Mouse (Mus musculus): Measurements from ENCODE around the gene Donson.

The Donson gene

GRCm38 (mm10) chr16:91639636-91640035 lies 48.9 kb downstream of the Donson start:
- no peak for DNase-seq

GRCm38 (mm10) chr16:91639161-91639560 lies 49.4 kb downstream of the Donson start:
- no peak for DNase-seq

DNA sequence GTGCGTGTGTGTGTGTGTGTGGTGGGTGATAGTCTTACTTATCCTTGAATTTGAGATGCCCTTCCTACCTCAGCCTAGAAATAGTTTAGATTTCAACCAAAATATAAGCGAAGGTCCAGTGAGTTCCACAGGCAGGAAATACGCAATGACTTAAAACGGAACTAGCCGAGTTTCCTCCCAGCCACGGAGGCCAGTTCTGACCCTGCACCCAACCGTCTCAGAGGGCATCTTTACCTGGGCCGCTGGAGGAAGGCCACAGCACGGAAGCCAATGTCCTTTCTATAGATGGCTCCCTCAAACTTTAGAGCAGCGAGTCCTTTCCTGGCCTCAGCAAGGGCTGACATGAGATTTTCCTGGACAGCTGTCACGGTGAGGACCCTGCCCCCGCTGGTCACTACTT lies 54.9 kb downstream of the Donson start:
- no peak for DNase-seq

DNA sequence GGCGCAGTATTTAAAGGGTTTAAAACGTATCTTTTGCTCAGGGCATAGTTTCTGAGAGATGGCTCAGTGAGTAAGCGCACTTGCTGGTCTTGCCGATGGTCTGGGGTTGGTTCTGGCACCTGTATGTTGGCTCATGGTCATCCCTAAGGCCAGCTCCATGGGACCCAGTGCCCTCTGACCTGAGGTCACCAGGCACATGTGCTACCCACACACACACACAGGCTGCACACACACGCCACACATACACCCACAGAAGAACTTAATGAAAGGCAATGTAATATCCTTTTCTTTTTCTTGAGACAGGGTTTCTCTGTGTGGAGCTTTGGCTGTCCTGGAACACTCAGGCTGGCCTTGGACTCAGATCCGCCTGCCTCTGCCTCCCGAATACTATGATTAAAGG lies 55.6 kb downstream of the Donson start:
- DNase-seq: no peak

DNA sequence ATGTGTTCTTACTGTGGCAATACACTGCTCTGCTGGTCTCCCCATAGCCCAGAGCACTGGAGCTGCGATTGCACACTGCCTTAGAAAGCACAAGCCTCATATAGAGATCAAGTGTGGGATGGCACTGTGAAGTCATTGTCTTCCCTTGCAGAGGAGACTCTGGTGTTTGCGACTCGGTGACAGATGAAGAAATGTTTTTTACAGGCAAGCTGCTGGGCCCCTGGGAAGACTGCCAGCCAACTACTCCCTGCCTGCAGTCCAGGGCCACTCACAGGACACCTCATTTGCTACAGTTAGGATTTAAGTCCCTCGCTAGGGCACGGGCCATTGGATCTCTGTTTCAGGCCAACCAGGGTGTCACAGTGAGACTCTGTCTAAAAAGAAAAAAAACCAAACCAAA lies 56.1 kb downstream of the Donson start:
- no peak for DNase-seq

DNA sequence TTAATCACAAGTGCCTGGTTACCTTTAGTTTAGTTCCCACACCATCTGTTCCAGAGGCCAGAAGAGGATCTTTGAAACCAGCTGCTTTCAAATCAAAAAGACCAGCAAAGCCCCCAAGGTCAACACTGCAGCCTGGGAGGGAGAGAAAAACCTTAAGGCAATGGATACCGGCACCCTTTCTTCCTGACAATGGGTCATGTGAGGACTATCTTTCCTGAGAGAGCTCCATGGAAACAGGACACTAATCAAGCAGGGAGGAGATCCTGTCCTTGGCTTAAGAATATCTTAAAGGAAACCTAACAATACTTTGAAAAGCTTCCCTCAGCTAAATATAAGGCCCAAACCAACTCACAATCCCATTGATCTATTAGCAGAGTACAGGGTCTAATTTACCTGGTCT lies 58.0 kb downstream of the Donson start:
- DNase-seq: no peak

- no peak for DNase-seq
These were observed 58.8 kb downstream of the Donson start for GRCm38 (mm10) chr16:91629749-91630148.

DNA sequence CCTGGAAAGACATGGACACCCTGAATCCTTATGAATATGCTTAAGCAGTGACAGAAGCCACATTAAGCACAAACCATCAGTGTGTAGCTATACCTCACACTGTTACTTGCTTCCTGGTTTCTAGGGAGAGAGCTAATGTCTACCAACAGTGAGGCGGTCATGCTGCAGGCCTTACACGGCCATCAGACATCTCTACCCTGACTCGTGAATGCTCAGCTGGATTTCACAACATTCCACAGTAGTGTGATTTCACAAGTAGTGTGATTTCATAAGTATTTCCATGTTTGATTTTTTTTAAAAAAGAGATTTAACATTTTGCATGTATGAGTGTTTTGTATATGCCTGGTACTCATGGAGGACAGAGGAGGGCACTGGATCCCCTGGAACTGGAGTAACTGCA lies 59.9 kb downstream of the Donson start:
- DNase-seq: no peak

GRCm38 (mm10) chr16:91627831-91628230 lies 60.7 kb downstream of the Donson start:
- no peak for DNase-seq

Data from retina, postnatal 1 day (tissue).